Mouse (Mus musculus) olfactory bulb, adult 2 months (tissue): ENCODE results near the gene Traf2. TPM values are rescaled to one million over a fixed set of nuclear protein-coding genes. Genes with fewer than 3 reads are reported as not detected.

Experiments used
- H3K27ac ChIP-seq: fragments of 200-500 bp; 2 replicates; pipeline ENCODE4 v1.5.1; 2012; ENCODE audit warnings: low read depth, low read length; ENCODE audit not compliant: insufficient read depth
- H3K4me1 ChIP-seq: fragments of 200-500 bp; 2 replicates; pipeline ENCODE4 v1.6.1; 2012; ENCODE audit warnings: low read length; ENCODE audit not compliant: control insufficient read depth, insufficient read depth
- H3K4me3 ChIP-seq: fragments of 200-500 bp; 2 replicates; pipeline ENCODE4 v1.5.1; 2012; ENCODE audit warnings: mild to moderate bottlenecking, low read depth, low read length, moderate library complexity; ENCODE audit not compliant: insufficient read depth
- CTCF ChIP-seq: fragments of 200-500 bp; IDR thresholded peaks from 2 replicates; pipeline ENCODE4 v1.5.1; 2012; ENCODE audit warnings: low read depth, mild to moderate bottlenecking, low read length, moderate library complexity; ENCODE audit not compliant: insufficient read depth
- POLR2A ChIP-seq: fragments of 200-500 bp; IDR thresholded peaks from 2 replicates; pipeline ENCODE4 v1.6.1; 2012; ENCODE audit warnings: mild to moderate bottlenecking, low read depth, low read length, moderate library complexity; ENCODE audit not compliant: insufficient read depth
- WGBS: fragments of 180-500 bp; shearing (Covaris S2); methylation state at CpG from one replicate; pipeline ENCODE4 v1.1.7; 2018; 5-methylcytosine and 5-hydroxymethylcytosine counted together
- polyA plus RNA-seq: library from polyadenylated mRNA; stranded (reverse); fragments of >200 nt; gene quantifications from 2 replicates; pipeline ENCODE4 v1.2.4, GENCODE M21; 2012; ENCODE audit warnings: low replicate concordance; ENCODE audit not compliant: missing spikeins, insufficient read depth, insufficient read length

Traf2 gene
- polyA plus RNA-seq, 1 experiment = not detected

DNA sequence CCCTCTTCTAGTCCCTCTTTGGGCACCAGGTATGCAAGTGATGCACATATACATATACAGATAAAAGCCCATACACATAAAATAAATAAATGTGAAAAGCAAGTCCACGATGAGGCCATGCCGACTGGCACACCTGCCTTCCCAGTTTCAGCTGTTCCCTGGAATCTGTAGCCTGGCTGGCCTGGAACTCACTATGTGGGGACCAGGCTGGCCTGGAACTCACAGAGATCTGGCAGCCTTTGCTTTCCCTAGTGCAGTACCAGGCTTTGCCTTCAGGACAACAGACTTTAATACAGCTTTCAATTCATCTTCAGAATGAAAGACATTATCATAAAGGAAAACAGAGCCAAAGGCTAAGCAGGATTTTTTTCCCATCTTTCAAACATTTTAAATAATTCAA lies 13.0 kb downstream of the Traf2 start:
- Histone ChIP-seq H3K27ac (no peak overlapping the region), H3K4me1 (peaks cover 5% of the 10 kb centered on the region; the same call in 1 of the 2 replicates), H3K4me3 (no peak overlapping the region)
- WGBS = 80% methylated on average over 2 of the region's 2 CpGs
- TF ChIP-seq CTCF = no peak
- no peak for TF ChIP-seq POLR2A

DNA sequence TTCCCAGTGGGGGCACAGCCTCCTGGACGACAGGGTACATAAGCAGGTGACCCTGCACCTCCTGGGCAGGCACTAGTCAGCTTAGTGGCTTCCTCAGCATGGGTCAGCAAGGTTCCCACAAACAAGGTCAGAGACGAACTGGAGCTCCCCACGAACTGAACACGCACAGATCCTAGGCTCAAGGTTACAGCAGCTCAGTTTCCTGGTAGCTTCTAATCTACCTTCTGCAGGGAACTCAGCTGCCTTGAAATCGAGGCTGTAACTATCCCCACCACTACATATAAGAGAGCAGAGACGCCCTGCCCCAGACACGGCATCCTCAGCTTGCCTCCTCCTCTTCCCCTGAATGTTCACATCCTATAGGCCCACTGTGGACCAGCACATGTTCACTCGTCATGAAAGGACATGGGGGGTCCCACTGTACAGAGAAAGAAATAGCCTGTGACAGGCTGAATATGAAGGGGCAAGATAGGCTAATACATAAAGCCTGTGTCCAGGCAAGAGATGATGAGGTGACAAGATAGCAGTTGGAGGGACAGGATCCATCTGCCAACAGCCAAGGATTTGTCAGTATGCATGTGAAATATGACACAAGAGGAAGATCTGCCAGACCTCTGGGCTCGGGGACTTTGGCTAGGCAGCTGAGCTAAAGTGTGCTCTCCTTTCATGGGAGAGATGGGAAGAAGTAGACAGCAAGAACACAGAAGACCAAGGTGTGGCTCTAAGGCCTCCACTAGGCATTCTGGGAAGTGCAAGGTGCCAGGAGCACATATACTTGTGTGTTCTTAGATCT lies 20.0 kb downstream of the Traf2 start:
- Histone ChIP-seq H3K4me3 (no peak overlapping the region), H3K4me1 (no peaks in the 10 kb centered on the region), H3K27ac (no peak overlapping the region)
- WGBS = 90% methylated on average over 9 of the region's 9 CpGs
- TF ChIP-seq POLR2A = no peak
- TF ChIP-seq CTCF = no peak

DNA sequence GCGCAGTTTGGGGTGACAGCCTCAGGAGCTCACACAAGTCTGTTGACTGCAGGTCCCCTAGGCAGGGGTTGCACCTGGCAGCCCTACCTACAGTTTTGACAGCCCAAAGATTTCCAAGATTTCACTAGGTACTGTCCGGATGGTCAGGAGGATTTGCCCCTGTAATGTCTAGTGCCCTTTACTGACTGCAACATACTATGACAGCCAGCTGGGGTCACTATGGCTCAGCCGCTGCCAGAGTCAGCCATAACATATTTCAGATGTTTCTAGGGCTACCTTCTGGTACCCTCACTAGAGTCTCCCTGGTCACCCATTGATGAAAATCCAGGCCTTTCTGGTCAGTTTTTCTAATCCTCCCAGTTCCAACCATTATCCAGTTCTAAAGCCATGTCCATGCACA lies 36.8 kb downstream of the Traf2 start:
- WGBS = 79% methylated on average over 3 of the region's 3 CpGs
- Histone ChIP-seq H3K27ac (no peak overlapping the region), H3K4me3 (no peak overlapping the region), H3K4me1 (no peaks in the 10 kb centered on the region)
- TF ChIP-seq CTCF = no peak
- no peak for TF ChIP-seq POLR2A

DNA sequence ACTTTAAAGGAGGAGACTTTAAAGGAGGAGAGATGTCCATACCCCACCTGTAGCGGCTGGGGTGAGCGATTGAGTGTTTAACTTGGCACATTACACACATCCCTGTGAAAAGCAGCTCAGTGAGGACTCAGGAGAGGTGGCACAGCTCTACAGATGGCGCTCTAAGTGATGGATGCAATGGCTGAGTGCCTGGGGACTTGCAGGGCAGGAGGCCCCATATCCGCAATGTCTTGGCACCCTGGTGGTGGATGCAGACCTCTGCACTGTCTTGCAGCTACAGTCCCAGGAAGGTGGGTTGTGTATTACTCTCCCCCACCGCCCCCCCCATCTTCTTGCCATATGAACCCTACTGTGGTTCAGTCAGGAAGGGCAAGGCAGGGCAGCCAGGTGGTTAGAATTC lies 39.8 kb downstream of the Traf2 start:
- TF ChIP-seq POLR2A (no peak), CTCF (no peak)
- no peak overlapping the region for H3K27ac ChIP-seq
- peaks cover 8% of the 10 kb centered on the region for H3K4me1 ChIP-seq
- 38% methylated on average over 5 of the region's 5 CpGs for WGBS
- H3K4me3 ChIP-seq = no peak overlapping the region

DNA sequence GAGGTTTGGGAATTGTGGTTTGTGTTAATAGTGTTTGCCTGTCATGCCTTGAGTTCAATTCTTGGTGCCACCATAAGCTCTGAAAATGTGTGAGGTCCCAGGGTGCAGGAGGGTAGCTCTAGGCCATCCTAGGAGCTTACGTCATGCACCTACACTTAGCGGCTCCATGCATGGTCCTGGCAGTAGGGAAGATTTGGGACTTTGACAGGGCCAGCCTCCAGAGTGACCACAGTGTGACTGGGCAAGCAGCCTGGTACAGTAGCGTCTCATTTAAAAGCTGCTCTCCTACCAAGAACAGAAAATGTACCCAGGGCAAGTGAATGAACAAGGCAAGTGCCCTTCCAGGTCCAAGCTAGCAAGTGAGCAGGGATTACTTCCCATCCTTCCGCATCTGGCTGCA lies 40.9 kb downstream of the Traf2 start:
- H3K27ac ChIP-seq = no peak overlapping the region
- no peak overlapping the region for H3K4me3 ChIP-seq
- TF ChIP-seq CTCF (no peak), POLR2A (no peak)
- H3K4me1 ChIP-seq = peaks cover 15% of the 10 kb centered on the region
- 86% methylated on average over 4 of the region's 4 CpGs for WGBS

DNA sequence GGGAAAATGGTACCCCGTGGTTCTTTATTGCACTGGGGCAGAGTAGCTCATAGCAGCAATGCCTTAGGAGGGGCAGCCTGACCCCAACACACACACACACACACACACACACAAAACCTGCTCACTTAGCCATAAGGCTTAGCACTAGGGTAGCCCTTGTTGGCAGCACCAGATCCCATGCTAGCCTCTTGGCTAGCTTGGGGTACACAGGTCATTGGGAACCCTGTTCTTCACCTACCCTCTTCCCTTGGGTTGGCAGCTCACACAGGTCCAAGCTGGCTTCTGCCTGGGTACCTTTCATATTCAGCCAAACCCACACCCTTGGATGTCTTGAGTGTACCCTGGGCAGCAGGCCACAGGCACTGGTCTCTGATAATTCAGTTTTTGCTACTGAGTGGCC lies 41.7 kb downstream of the Traf2 start:
- TF ChIP-seq POLR2A = no peak
- no peak for TF ChIP-seq CTCF
- Histone ChIP-seq H3K4me1 (peaks cover 17% of the 10 kb centered on the region), H3K27ac (no peak overlapping the region), H3K4me3 (no peak overlapping the region)
- 75% methylated on average over 1 of the region's 1 CpGs for WGBS

DNA sequence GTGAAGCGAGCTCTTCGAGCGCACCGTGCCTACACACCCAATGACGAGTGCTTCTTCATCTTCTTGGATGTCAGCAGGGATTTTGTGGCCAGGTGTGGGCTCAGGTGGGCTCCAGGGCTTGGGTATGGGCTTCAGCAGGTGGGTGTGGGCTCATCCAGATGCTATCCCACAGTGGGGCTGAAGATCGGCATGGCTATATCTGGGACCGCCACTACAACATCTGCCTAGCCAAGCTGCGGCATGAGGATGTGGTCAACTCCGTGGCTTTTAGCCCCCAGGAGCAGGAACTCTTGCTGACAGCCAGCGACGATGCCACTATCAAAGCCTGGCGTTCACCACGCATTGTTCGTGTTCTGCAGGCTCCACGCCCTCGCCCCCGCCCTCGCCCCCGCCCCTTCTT lies 42.2 kb downstream of the Traf2 start:
- peaks cover 17% of the 10 kb centered on the region for H3K4me1 ChIP-seq
- TF ChIP-seq POLR2A = no peak
- TF ChIP-seq CTCF = no peak
- WGBS = 91% methylated on average over 19 of the region's 19 CpGs
- no peak overlapping the region for H3K4me3 ChIP-seq
- H3K27ac ChIP-seq = no peak overlapping the region

DNA sequence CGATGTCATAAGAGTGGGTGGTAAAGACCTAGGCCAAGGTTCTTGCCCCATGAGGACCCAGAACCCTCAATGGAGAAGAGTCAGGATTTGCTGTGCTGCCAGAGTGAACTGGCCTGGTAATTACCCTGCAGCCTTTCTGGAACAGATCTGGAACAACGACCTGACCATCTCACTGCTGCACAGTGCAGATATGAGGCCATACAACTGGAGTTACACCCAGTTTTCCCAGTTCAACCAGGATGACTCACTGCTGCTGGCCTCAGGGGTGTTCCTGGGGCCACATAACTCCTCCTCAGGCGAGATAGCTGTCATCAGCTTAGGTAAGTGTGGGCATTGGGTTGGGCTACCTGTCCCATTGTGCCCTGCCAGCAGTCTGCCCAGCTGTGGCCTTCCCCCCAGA lies 44.0 kb downstream of the Traf2 start:
- WGBS = 88% methylated on average over 3 of the region's 3 CpGs
- H3K4me1 ChIP-seq = peaks cover 17% of the 10 kb centered on the region
- H3K27ac ChIP-seq = no peak overlapping the region
- H3K4me3 ChIP-seq = no peak overlapping the region
- no peak for TF ChIP-seq POLR2A
- no peak for TF ChIP-seq CTCF

DNA sequence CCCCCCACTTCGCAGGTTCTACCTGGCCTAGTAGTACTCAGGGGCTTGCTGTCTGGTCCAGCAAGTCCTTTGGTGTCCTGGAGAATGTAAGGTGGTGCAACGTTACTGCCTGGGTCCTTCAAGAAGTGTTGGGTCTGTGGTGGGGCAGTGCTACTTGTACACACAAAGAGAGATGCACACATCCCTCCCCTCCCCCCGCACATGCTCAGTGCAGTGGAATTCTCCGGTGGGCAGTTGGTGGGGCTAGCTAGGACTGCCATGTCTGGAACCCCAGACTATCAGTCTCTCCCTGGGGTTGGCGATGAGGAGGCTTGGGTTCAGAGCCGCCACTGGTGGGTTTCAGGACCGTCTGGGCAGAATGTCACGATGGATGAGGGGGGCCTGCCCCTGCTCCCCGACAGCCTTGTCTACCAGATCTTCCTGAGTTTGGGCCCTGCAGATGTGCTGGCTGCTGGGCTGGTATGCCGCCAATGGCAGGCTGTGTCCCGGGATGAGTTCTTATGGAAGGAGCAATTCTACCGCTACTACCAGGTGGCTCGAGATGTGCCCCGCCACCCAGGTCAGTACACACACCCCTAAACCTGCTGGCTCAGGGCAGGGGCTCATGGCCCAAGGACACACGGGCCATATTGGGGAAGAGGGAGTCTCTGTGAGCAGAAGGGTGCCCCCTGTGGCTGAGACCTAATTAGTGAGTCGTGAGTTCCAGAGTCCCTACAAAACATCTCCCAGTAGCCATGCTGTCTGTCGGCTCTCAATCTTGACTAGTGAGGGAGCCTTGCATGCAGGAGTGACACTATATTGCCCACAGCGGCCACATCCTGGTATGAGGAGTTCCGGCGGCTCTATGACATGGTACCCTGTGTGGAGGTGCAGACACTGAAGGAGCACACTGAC lies 44.9 kb downstream of the Traf2 start, which contains the start of gene C8g:
C8g (minus strand) TSS at position 127 of the 894 bp plus-strand sequence.
- peak within 1 kb of the TSS; percentile 94 for H3K4me3 ChIP-seq
- TF ChIP-seq CTCF (no peak), POLR2A (0 out of 2 replicates have a peak, but pooled peaks have one; percentile 22)
- WGBS = 70% methylated on average over 20 of the region's 20 CpGs
- peaks cover 20% of the 10 kb centered on the region for H3K4me1 ChIP-seq
- peak within 1 kb of the TSS; percentile 75; the same call in 1 of the 2 replicates for H3K27ac ChIP-seq
